Mouse (Mus musculus) liver, embryonic 14.5 days (tissue): ENCODE results near the gene Txk. TPM values are rescaled to one million over a fixed set of nuclear protein-coding genes. Genes with fewer than 3 reads are reported as not detected.

Experiments used
- ATAC-seq: fragments of 200-750 bp; cut with Nextera tagmentation; 2 replicates; pipeline ENCODE4 v1.8.0; 2017; ENCODE audit warnings: moderate number of reproducible peaks, mild to moderate bottlenecking, moderate library complexity; ENCODE audit not compliant: insufficient read depth
- DNase-seq, 3 experiments: peaks; one replicate each; pipeline ENCODE4 v3.0.0-alpha.2; 2012 to 2013; ENCODE audit warnings: low read depth in 3 of 3, low spot score in 3 of 3
- H3K27ac ChIP-seq: fragments of 300-500 bp; sonication (generic); 2 replicates; pipeline ENCODE4 v1.5.1; 2014; ENCODE audit warnings: moderate library complexity, mild to moderate bottlenecking, control low read depth, inconsistent platforms
- H3K27me3 ChIP-seq: fragments of 300-500 bp; sonication (generic); 2 replicates; pipeline ENCODE4 v1.6.1; 2014; ENCODE audit warnings: mild to moderate bottlenecking, low read length, moderate library complexity; ENCODE audit not compliant: control insufficient read depth, insufficient read depth
- H3K36me3 ChIP-seq: fragments of 300-500 bp; sonication (generic); replicated peaks from 2 replicates; pipeline ENCODE4 v1.6.1; 2014; ENCODE audit warnings: low read depth; ENCODE audit not compliant: control insufficient read depth, insufficient read depth
- H3K4me1 ChIP-seq, 2 experiments: fragments of 200-500 bp in 1 of 2; fragments of 300-500 bp in 1 of 2; sonication (generic) in 1 of 2; replicated peaks; 2 replicates each; pipeline ENCODE4 v1.6.1; 2012 to 2014; ENCODE audit warnings: antibody characterized with exemption in 1 of 2, inconsistent platforms in 1 of 2, low read length in 1 of 2; ENCODE audit not compliant: control insufficient read depth in 2 of 2, insufficient read depth in 2 of 2
- H3K4me2 ChIP-seq: fragments of 300-500 bp; sonication (generic); 2 replicates; pipeline ENCODE4 v1.6.1; 2014; ENCODE audit warnings: low read depth, mild to moderate bottlenecking, control low read depth, moderate library complexity
- H3K4me3 ChIP-seq, 2 experiments: fragments of 200-500 bp in 1 of 2; fragments of 300-500 bp in 1 of 2; sonication (generic) in 1 of 2; 2 replicates each; pipeline ENCODE4 v1.5.1; 2012 to 2014; ENCODE audit warnings: low read depth in 2 of 2, low read length in 2 of 2, mild to moderate bottlenecking in 2 of 2, control low read depth in 1 of 2, inconsistent platforms in 1 of 2, moderate library complexity in 1 of 2; ENCODE audit not compliant: insufficient read depth in 1 of 2
- H3K9ac ChIP-seq: fragments of 300-500 bp; sonication (generic); replicated peaks from 2 replicates; pipeline ENCODE4 v1.6.1; 2014; ENCODE audit warnings: mild to moderate bottlenecking, control low read depth, moderate library complexity
- H3K9me3 ChIP-seq: fragments of 300-500 bp; sonication (generic); 2 replicates; pipeline ENCODE4 v1.6.1; 2016; ENCODE audit warnings: low read length, mixed read lengths; ENCODE audit not compliant: control insufficient read depth
- CTCF ChIP-seq: IDR thresholded peaks from 2 replicates; pipeline ENCODE4 v1.5.1; 2016; ENCODE audit warnings: antibody characterized with exemption, low read depth, control low read depth
- EP300 ChIP-seq: IDR thresholded peaks from 2 replicates; pipeline ENCODE4 v1.6.1; 2016; ENCODE audit warnings: antibody characterized with exemption, low read depth
- WGBS: fragments of 180-500 bp; shearing (Covaris S2); extraction: QIAGEN DNeasy Blood & Tissue Kit; methylation state at CpG from one replicate; pipeline ENCODE4 v1.1.7; 2014; ENCODE audit not compliant: insufficient replicate concordance; 5-methylcytosine and 5-hydroxymethylcytosine counted together
- polyA plus RNA-seq, 2 experiments: library from polyadenylated mRNA; depleted of rRNA in 1 of 2; stranded (reverse) in 1 of 2; unstranded in 1 of 2; fragments of >200 nt; fragmentation: Nextera tagmentation in 1 of 2; extraction: Ambion mirVana in 1 of 2; gene quantifications; 2 replicates each; pipeline versions ENCODE4 v1.2.1 to v1.2.3; 2012 to 2014

The Txk gene
- polyA plus RNA-seq, 2 experiments = 0.01 TPM; not detected in 1

GRCm38 (mm10) chr5:72746461-72746860, 6.1 kb downstream of the Txk start:
- 60% methylated on average over 4 of the region's 4 CpGs for WGBS

GRCm38 (mm10) chr5:72743103-72743502, 9.5 kb downstream of the Txk start:
- ATAC-seq (no peak), DNase-seq (no peak)
- no peaks in the 10 kb centered on the region for H3K9me3 ChIP-seq
- no peaks in the 10 kb centered on the region for H3K36me3 ChIP-seq
- H3K9ac ChIP-seq = no peak overlapping the region
- H3K4me1 ChIP-seq = no peaks in the 10 kb centered on the region
- 72% methylated on average over 6 of the region's 6 CpGs for WGBS
- no peak overlapping the region for H3K4me3 ChIP-seq
- TF ChIP-seq CTCF (no peak), EP300 (no peak)
- no peak overlapping the region for H3K27ac ChIP-seq
- no peak overlapping the region for H3K4me2 ChIP-seq
- no peaks in the 10 kb centered on the region for H3K27me3 ChIP-seq

More at GRCm38 (mm10) chr5:72746461-72746860, 6.1 kb downstream of the Txk start:
- H3K36me3 ChIP-seq = no peaks in the 10 kb centered on the region
- DNase-seq (no peak), ATAC-seq (no peak)
- no peak overlapping the region for H3K9ac ChIP-seq
- no peaks in the 10 kb centered on the region for H3K27me3 ChIP-seq
- no peak overlapping the region for H3K4me2 ChIP-seq
- TF ChIP-seq CTCF = no peak
- no peak for TF ChIP-seq EP300
- no peak overlapping the region for H3K4me3 ChIP-seq
- H3K27ac ChIP-seq = no peak overlapping the region
- H3K9me3 ChIP-seq = no peaks in the 10 kb centered on the region
- peaks cover 0 to 3% of the 10 kb centered on the region in 2 experiments; a peak in 1 of 4 replicates for H3K4me1 ChIP-seq

GRCm38 (mm10) chr5:72736868-72737267, 15.7 kb downstream of the Txk start:
- H3K27me3 ChIP-seq = no peaks in the 10 kb centered on the region
- no peak for ATAC-seq
- DNase-seq = no peak
- H3K4me1 ChIP-seq = no peaks in the 10 kb centered on the region; a peak in 1 of 4 replicates
- 41% methylated on average over 7 of the region's 7 CpGs for WGBS
- H3K9me3 ChIP-seq = no peaks in the 10 kb centered on the region
- TF ChIP-seq EP300 (no peak), CTCF (no peak)
- no peak overlapping the region for H3K27ac ChIP-seq
- H3K9ac ChIP-seq = no peak overlapping the region
- H3K4me2 ChIP-seq = no peak overlapping the region
- no peak overlapping the region for H3K4me3 ChIP-seq
- no peaks in the 10 kb centered on the region for H3K36me3 ChIP-seq

- 19% methylated on average over 8 of the region's 8 CpGs for WGBS
- Histone ChIP-seq H3K27me3 (no peaks in the 10 kb centered on the region), H3K9me3 (no peaks in the 10 kb centered on the region), H3K4me3 (no peak overlapping the region), H3K4me2 (no peak overlapping the region), H3K36me3 (no peaks in the 10 kb centered on the region), H3K9ac (no peak overlapping the region), H3K4me1 (no peaks in the 10 kb centered on the region; a peak in 1 of 4 replicates), H3K27ac (no peak overlapping the region)
- DNase-seq (no peak), ATAC-seq (no peak)
- no peak for TF ChIP-seq EP300
- TF ChIP-seq CTCF = no peak
Measured at GRCm38 (mm10) chr5:72736437-72736836, 16.1 kb downstream of the Txk start.

GRCm38 (mm10) chr5:72735763-72736162, 16.8 kb downstream of the Txk start:
- ATAC-seq (no peak), DNase-seq (no peak)
- no peaks in the 10 kb centered on the region for H3K36me3 ChIP-seq
- H3K27me3 ChIP-seq = no peaks in the 10 kb centered on the region
- no peak overlapping the region for H3K4me3 ChIP-seq
- TF ChIP-seq EP300 (no peak), CTCF (no peak)
- H3K9me3 ChIP-seq = no peaks in the 10 kb centered on the region
- H3K27ac ChIP-seq = no peak overlapping the region
- WGBS = 59% methylated on average over 7 of the region's 7 CpGs
- H3K9ac ChIP-seq = no peak overlapping the region
- H3K4me1 ChIP-seq = no peaks in the 10 kb centered on the region; a peak in 1 of 4 replicates
- no peak overlapping the region for H3K4me2 ChIP-seq
